Mouse (Mus musculus) mature B cell (primary cell): ENCODE measurements around the gene Sdk1.

Source experiments
- in situ Hi-C: fragments of 300-500 bp; cut with MboI; formaldehyde crosslinking; loops from 2 replicates; pipeline ENCODE4 v1.14.3; 2019

Sdk1 gene

GRCm38 (mm10) chr5:141447247-141447646, 206.0 kb downstream of the Sdk1 start:
- in situ Hi-C loops = no loop called here

GRCm38 (mm10) chr5:141463417-141463816, 222.1 kb downstream of the Sdk1 start:
- in situ Hi-C loops = no loop called here

- in situ Hi-C loops = no loop called here
Observed at GRCm38 (mm10) chr5:141468821-141469220, 227.5 kb downstream of the Sdk1 start.

- in situ Hi-C loops = no loop called here
Observed at GRCm38 (mm10) chr5:141505281-141505680, 264.0 kb downstream of the Sdk1 start.

GRCm38 (mm10) chr5:141506344-141506743, 265.1 kb downstream of the Sdk1 start:
- in situ Hi-C loops = no loop called here

GRCm38 (mm10) chr5:141524801-141525715, 283.8 kb downstream of the Sdk1 start:
- in situ Hi-C loops = no loop called here

GRCm38 (mm10) chr5:141540193-141540592, 298.9 kb downstream of the Sdk1 start:
- in situ Hi-C loops = no loop called here

GRCm38 (mm10) chr5:141542890-141543666, 301.8 kb downstream of the Sdk1 start:
- in situ Hi-C loops = no loop called here

- in situ Hi-C loops = no loop called here
Observed at GRCm38 (mm10) chr5:141553444-141553843, 312.2 kb downstream of the Sdk1 start.

GRCm38 (mm10) chr5:141558731-141559130, 317.4 kb downstream of the Sdk1 start:
- in situ Hi-C loops = no loop called here

- in situ Hi-C loops = no loop called here
Observed at GRCm38 (mm10) chr5:141560325-141560724, 319.0 kb downstream of the Sdk1 start.

GRCm38 (mm10) chr5:141561989-141562560, 320.8 kb downstream of the Sdk1 start:
- in situ Hi-C loops = no loop called here

GRCm38 (mm10) chr5:141564197-141564596, 322.9 kb downstream of the Sdk1 start:
- in situ Hi-C loops = no loop called here

- in situ Hi-C loops = no loop called here
Observed at GRCm38 (mm10) chr5:141568106-141568505, 326.8 kb downstream of the Sdk1 start.

GRCm38 (mm10) chr5:141570442-141570841, 329.2 kb downstream of the Sdk1 start:
- in situ Hi-C loops = no loop called here

GRCm38 (mm10) chr5:141574263-141574662, 333.0 kb downstream of the Sdk1 start:
- in situ Hi-C loops = no loop called here

GRCm38 (mm10) chr5:141591246-141591645, 350.0 kb downstream of the Sdk1 start:
- in situ Hi-C loops = no loop called here

- in situ Hi-C loops = no loop called here
Observed at GRCm38 (mm10) chr5:141612721-141613120, 371.4 kb downstream of the Sdk1 start.

GRCm38 (mm10) chr5:141615763-141616162, 374.5 kb downstream of the Sdk1 start:
- in situ Hi-C loops = no loop called here

- in situ Hi-C loops = no loop called here
Observed at GRCm38 (mm10) chr5:141617660-141618059, 376.4 kb downstream of the Sdk1 start.

- in situ Hi-C loops = no loop called here
Observed at GRCm38 (mm10) chr5:141625401-141625800, 384.1 kb downstream of the Sdk1 start.

- in situ Hi-C loops = no loop called here
Observed at GRCm38 (mm10) chr5:141631641-141632040, 390.4 kb downstream of the Sdk1 start.
